Mouse (Mus musculus): ENCODE results near the gene Palld.

The Palld gene

GRCm38 (mm10) chr8:61588336-61588735 lies 314.2 kb downstream of the Palld start:
- no peak for DNase-seq (ENCODE audit: low spot score in 2 of 2)

DNA sequence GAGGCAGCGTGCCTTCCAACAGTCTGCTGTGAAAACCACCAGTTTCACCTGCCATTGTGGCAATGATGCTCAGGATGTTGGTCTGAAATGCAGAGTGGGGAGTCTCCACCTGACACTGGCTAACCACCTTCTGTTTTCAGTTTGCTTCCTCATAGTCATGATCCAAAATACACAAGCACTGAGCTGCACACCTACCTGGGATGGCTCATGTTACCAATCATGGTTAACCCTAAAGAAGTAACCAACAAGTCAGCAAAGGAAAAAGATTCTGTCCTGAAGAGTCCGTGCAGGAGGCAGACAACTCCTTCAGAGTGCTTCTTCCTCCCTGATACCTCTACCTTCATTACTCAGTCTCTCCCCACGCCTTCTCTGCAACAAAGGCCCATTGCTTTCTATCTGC lies 314.8 kb downstream of the Palld start:
- DNase-seq (ENCODE audit: low spot score in 2 of 2): no peak

DNA sequence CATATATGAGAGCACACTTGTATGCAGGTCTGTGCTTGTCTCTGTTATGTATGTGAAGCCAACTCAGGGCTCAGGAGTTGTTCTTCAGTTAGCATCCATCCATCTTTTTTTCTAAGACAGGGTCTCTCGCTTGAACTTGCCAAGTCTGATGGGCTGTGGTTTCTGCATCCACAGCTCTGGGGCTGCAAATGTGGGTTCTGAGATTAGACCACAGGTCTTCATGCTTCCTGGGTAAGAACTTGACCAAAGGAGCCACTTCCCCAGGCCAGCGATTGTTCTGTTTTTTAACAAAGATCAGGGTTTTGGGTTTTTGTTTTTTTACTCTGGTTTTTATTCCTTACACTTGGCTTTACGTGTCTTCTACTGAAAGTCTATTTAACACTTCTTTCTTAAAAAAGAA lies 316.0 kb downstream of the Palld start:
- DNase-seq (ENCODE audit: low spot score in 2 of 2): no peak

DNA sequence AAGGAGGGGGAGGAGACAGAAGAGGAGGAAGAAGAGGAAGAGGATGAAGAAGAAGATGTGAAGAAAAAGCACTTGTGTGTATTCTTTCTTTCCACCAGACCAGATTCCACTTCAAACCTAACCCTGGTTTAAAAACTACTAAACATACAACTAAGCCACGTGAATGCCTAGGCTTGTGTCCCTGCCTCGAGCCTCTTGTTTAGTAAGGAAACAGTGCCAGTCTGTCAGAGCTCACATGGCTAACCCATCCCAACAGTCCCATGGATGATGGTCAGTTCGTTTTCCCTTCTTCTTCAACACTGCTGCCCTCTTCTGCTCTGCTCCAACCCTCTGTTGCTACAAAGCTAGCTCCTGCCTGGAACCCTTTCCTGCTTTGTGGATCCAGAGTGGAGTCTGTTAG lies 316.7 kb downstream of the Palld start:
- no peak for DNase-seq (ENCODE audit: low spot score in 2 of 2)

- no peak for DNase-seq (ENCODE audit: low spot score in 2 of 2)
Observed at GRCm38 (mm10) chr8:61584714-61585383, 317.6 kb downstream of the Palld start.

DNA sequence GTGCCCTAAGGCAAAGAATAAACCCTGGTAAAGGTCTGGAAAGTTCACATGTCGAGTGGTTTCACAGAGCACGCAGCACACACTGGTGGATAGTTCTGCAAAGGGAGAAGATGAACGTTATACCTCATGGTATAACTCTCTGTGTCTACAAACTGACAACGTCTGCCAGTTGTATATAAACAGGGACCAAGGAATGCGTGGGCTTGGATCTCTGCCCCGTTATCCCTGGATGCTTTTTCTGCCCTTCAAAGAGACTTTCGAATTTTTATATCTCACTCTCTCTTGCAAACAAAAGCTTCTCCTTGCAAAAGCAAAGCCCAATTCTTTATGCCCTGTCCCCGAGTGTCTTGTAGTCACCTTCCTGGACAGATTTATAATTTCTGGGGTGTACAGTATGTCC lies 319.9 kb downstream of the Palld start:
- DNase-seq (ENCODE audit: low spot score in 2 of 2): no peak

- DNase-seq (ENCODE audit: low spot score in 2 of 2): no peak
Observed at GRCm38 (mm10) chr8:61581259-61581658, 321.2 kb downstream of the Palld start.

DNA sequence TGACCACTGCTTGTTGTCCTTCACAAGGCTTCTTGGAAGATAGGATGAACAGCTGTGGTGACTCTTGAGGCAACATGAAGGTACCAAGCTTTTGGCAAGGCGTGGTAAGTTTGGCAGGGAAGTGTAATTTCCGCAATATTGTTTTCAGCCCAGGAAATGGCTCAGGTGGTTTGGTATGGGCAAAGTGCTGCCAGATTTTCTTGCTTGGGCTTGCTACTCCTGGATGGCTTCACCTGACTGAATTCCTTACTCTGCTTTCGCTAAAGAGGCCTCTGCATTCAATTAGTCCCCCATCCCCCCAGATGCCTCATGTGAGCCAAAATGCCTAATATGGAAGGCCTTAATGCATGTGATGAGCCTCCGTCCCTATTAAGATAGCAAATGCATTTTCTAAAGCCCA lies 322.7 kb downstream of the Palld start:
- DNase-seq (ENCODE audit: low spot score in 2 of 2): no peak

DNA sequence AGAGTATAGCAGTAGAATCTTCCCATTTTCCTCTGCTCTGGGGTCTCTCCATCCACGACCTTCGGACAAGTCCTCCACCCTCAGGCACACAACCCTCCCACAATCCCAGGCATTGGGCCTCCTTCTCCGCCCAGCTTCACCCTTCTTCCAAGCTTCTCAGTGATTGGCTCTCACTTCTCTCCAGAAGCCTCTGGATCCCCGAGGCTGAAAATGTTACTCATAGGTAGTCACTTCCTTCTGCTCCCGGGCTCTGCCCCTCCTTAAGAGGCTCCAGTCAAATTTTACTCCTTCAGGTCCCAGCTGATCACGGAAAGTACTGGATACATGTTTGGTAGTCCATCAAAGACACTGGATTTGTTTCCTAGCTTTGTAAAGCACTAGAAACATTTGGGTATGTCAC lies 323.7 kb downstream of the Palld start:
- DNase-seq (ENCODE audit: low spot score in 2 of 2): no peak

- no peak for DNase-seq (ENCODE audit: low spot score in 2 of 2)
Observed at GRCm38 (mm10) chr8:61575096-61575653, 327.3 kb downstream of the Palld start.

GRCm38 (mm10) chr8:61574526-61574925 lies 328.0 kb downstream of the Palld start:
- DNase-seq (ENCODE audit: low spot score in 2 of 2): no peak

GRCm38 (mm10) chr8:61573179-61573937 lies 329.1 kb downstream of the Palld start:
- no peak for DNase-seq (ENCODE audit: low spot score in 2 of 2)

DNA sequence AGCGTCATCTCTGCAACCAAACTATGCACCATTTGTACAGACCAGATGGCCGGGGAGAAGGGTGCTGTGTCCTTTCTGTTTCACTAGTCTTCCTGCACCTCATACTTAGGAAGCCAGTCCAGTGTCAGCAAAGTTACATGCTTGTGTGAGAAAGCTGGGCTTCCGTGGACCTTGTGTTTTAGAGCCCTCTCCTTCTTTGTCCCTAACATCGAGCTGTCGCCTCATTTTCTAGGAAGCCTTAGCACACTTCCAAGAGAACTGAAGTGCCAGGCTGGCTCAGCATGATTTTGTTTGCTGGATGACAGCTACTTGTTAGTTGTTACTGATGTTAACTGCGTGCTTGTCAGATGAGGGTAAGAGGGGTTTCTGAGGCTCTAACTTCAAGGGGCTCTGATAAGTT lies 329.8 kb downstream of the Palld start:
- DNase-seq (ENCODE audit: low spot score in 2 of 2): no peak

DNA sequence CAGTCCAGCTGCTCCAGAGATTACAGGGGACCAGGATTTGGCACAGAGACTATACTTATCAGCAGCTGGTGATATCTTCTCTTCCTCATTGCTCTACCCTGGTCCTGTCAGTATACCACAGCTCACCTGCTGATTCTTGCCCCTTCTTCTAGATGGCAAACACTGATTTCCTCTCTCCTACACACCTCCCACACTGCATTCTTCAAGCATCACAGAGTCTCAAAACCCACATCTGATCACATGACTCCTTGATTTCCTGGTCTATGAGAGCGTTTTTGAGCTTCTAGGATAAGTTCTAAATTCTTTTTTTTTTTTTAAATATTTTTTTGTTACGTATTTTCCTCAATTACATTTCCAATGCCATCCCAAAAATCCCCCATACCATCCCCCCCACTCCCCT lies 331.9 kb downstream of the Palld start:
- no peak for DNase-seq (ENCODE audit: low spot score in 2 of 2)

DNA sequence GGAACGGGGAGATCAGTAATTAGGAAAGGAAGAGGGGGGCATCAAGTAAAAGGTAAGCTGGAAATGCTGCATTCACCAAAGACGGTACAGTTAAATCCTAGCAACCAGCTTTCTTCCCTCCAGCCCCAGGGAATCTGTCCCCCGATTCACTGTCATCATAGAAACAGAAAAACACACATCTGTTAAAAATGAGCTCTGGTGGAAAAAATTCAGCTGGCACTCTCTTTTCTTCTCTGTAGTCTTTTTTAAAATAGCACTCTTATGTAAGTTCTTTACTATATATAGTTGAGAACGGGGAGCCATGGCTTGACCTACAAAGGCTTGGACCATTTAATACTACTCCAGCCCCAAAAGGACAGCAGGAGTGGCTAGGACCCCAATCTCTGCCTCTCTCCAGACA lies 332.8 kb downstream of the Palld start:
- no peak for DNase-seq (ENCODE audit: low spot score in 2 of 2)

- DNase-seq (ENCODE audit: low spot score in 2 of 2): no peak
Observed at GRCm38 (mm10) chr8:61569211-61569610, 333.3 kb downstream of the Palld start.

- no peak for DNase-seq (ENCODE audit: low spot score in 2 of 2)
Observed at GRCm38 (mm10) chr8:61563378-61563777, 339.1 kb downstream of the Palld start.

DNA sequence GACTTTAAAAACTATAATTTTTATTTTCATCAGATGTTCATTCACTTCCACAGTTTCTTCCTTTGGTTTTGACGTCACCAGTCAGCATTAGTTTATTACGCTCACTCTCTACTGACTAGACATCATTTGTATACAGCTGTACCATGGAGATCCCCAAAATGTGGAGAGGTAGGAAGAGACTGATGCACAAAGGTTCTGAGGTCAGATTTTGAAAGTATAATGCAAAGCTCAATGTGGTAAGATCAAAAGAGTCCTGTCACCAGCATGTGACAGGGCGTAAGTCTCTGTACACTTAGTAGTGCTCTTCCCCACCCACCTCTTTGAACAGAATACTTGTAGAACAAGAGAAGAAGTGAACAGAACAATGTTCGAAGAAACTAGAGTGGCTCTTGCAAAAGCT lies 339.9 kb downstream of the Palld start:
- DNase-seq (ENCODE audit: low spot score in 2 of 2): no peak

DNA sequence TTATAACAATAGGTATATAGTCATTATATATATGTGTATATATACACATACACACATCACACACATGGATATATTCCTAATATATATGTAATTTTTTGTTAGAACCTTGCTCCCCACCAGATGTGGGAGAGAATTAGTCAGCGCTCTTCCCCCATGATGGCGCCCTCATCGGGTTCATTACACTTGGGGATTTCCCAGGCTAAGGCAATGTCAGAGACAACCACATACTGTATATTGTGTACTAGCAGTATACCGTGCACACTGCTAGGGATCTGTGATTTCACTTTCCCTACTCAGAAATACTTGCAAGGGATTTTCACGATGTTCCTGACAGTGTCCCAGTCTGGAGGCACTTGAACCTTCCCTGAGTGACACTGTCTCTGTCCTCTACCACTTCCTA lies 341.3 kb downstream of the Palld start:
- DNase-seq (ENCODE audit: low spot score in 2 of 2): no peak

DNA sequence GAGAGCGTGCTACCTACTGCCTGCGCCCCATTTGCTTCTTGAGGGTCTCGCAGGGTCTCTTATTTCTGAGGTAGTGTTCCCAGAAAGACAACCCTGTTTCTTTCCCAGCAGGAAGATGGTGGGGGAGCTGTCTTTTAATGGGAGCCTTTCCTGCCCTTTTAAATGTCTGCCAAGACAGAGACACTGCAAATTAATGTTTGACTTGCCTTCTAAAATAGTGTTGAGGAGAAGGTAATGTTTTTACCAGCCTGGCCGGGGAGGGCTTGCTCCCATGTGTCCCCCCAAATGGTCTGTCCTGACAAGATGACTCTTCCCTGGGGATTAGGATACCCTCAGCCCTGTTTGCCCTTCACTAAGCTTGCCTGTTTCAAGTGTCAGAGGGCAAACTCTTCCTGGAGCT lies 342.5 kb downstream of the Palld start:
- no peak for DNase-seq (ENCODE audit: low spot score in 2 of 2)

DNA sequence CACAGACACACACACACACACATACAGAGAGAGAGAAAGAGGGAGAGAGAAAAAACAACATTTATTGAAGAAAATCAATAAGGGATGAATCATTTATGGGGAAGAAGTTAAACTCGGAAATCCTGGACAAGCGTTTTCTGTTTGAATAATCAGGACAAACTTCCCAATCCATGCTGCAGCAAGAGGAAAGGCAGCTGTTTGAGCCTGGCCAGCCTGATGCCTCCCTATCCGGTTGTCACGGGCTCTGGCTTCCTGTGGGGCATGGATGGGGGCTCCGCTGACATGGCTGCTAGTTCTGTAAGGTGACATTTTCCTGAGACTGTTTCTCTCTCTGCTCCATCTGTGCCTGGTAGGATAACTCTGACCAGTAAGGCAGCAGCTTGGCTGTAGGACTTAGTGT lies 343.0 kb downstream of the Palld start:
- DNase-seq (ENCODE audit: low spot score in 2 of 2): no peak

DNA sequence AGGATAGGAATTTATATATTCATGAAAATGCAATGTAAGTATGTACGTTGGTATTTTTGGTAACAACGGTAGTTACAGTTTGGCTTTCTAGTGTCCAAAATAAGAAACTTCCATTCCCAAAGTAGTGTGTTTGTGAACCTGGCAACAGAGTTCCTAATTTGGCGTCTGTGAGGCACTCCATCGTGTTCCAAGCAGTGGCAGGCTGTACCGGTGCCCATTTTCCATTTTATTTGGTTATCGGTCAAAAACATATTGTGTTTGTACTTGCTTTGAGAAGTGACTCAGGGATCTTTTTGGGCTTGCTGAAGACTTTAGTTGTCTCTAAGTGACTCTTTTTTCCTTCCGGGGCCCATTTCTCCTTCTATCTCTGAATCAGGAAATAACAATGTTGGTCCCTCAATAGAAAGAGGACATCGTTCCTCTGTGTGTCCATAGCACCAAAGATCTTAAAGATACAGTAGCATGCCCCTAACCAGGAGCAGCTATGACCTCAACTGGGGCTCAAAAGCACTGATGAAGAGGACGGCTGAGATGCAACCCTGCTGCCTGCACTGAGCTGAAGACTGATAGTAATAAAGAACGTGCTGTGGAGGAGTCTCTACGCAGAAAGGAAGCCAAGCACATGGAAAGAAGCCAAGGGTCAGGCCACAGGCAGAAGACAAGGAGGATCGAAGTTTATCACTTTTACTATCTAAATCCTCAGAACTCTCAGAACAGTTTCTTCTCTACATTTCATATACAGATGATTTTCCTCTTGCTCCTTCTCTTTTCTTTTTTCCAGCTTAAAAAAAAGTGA lies 344.2 kb downstream of the Palld start:
- DNase-seq (ENCODE audit: low spot score in 2 of 2): no peak
